Mouse (Mus musculus): ENCODE results near the gene Plk5. TPM values are rescaled to one million over a fixed set of nuclear protein-coding genes. Genes with fewer than 3 reads are reported as not detected.

The Plk5 gene
- polyA plus RNA-seq (2015; fragmentation: Nextera tagmentation; extraction: Ambion mirVana), result 9.3 and 11.0 TPM in 2 replicates

DNA sequence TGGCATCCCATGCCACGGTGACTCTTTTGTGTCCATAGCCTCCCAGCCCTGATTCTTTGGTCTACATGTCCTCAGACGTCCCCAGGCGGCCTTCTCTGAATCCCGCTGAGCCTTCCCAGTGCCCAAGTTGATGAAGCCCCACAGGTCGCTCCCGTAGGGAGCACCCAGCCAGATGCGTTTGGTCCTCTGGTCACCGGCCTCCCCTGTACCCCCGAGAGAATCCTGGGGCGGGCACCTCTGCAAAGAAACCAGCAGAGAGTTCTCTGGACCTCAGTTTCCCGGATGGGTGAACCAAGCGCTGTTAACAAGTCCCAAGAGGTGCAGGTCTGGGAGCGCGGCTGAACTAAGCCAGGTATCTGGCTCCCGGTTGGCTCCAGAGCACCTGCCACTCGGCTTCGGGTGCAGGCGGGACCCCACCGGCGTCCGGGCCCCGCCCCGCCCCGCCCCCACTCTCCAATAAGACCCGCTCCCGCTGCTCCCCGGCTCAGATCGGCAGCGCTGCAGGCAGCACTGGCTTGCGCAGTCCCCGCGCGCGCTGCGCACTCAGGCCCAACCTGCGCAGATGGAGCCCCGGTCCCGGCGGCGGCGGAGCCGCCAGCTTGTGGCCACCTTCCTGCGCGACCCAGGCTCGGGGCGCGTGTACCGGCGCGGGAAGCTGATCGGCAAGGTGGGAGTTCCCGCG is at the start of gene Plk5:
Plk5 (plus strand) TSS at position 459 of the 682 bp plus-strand sequence.
- Histone ChIP-seq H3K27ac (ENCODE audit: low read depth, low read length) (no peak within 1 kb of the TSS), H3K27me3 (replicated peaks; ENCODE audit: control insufficient read depth, insufficient read depth, low read length) (peaks cover 68% of the 10 kb centered on the region), H3K9ac (ENCODE audit: low read depth, low read length) (peak within 1 kb of the TSS; percentile 54), H3K4me2 (ENCODE audit: low read length) (peak within 1 kb of the TSS; percentile 84), H3K9me3 (ENCODE audit: control insufficient read depth, low read length) (no peaks in the 10 kb centered on the region), H3K4me1 (ENCODE audit: control insufficient read depth, insufficient read depth, low read depth, low read length) (peaks cover 20% of the 10 kb centered on the region), H3K36me3 (ENCODE audit: control insufficient read depth, insufficient read depth, low read length) (no peaks in the 10 kb centered on the region), H3K4me3 (ENCODE audit: low read length) (peak within 1 kb of the TSS; percentile 45)
- ATAC-seq, result peak; percentile 46; the same call in 1 of the 2 replicates
- under 1% methylated on average over 48 of the region's 53 CpGs for WGBS

DNA sequence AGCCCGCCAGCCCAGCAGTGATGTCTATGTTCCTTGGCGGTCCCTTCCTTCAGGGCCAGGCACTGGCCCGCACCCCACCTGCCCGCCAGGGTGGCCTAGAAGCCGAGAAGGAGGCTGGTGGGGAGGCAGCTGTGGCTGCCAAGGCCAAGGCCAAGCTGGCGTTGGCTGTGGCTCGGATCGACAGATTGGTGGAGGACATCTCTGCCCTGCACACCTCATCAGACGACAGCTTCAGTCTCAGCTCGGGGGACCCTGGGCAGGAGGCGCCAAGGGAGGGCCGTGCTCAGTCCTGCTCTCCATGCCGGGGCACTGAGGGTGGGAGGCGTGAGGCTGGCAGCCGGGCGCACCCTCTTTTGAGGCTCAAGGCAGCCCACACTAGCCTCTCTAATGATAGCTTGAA is 44.7 kb upstream of the Plk5 start:
- Histone ChIP-seq H3K9me3 (ENCODE audit: control insufficient read depth, low read length) (no peaks in the 10 kb centered on the region), H3K4me2 (ENCODE audit: low read length) (no peak overlapping the region), H3K4me3 (ENCODE audit: low read length) (no peak overlapping the region), H3K36me3 (ENCODE audit: control insufficient read depth, insufficient read depth, low read length) (peaks cover 92% of the 10 kb centered on the region), H3K4me1 (ENCODE audit: control insufficient read depth, insufficient read depth, low read depth, low read length) (peaks cover 4% of the 10 kb centered on the region; the same call in 1 of the 2 replicates), H3K9ac (ENCODE audit: low read depth, low read length) (no peak overlapping the region), H3K27me3 (replicated peaks; ENCODE audit: control insufficient read depth, insufficient read depth, low read length) (no peaks in the 10 kb centered on the region), H3K27ac (ENCODE audit: low read depth, low read length) (no peak overlapping the region)
- no peak for ATAC-seq
- 80% methylated on average over 16 of the region's 16 CpGs for WGBS

DNA sequence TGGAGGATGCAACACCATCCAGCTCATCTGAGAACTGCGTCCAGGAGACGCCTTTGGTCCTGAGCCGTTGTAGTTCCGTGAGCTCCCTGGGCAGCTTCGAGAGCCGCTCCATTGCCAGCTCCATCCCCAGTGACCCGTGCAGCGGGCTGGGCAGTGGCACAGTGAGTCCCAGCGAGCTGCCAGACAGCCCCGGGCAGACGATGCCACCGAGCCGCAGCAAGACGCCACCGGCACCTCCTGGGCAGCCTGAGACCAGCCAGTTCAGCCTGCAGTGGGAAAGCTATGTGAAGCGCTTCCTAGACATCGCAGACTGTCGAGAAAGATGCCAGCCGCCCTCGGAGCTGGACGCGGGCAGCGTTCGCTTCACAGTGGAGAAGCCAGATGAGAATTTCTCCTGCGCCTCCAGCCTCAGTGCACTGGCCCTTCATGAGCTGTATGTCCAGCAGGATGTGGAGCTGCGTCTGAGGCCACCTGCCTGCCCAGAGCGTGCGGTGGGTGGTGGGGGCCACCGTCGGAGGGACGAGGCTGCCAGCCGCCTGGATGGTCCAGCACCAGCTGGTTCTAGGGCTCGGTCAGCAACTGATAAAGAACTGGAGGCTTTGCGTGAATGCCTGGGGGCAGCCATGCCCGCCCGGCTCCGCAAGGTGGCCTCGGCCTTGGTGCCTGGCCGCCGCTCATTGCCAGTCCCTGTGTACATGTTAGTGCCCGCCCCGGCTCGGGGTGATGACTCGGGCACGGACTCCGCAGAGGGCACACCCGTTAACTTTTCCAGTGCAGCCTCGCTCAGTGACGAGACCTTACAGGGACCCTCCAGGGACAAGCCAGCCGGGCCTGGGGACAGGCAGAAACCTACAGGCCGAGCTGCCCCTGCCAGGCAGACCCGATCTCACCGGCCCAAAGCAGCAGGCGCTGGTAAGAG is 43.4 kb upstream of the Plk5 start:
- peaks cover 4% of the 10 kb centered on the region; the same call in 1 of the 2 replicates for H3K4me1 ChIP-seq (ENCODE audit: control insufficient read depth, insufficient read depth, low read depth, low read length)
- no peak for ATAC-seq
- no peak overlapping the region; the same call in 1 of the 2 replicates for H3K4me3 ChIP-seq (ENCODE audit: low read length)
- H3K27me3 ChIP-seq (replicated peaks; ENCODE audit: control insufficient read depth, insufficient read depth, low read length), result no peaks in the 10 kb centered on the region
- H3K9me3 ChIP-seq (ENCODE audit: control insufficient read depth, low read length), result no peaks in the 10 kb centered on the region
- H3K36me3 ChIP-seq (ENCODE audit: control insufficient read depth, insufficient read depth, low read length), result peaks cover 91% of the 10 kb centered on the region
- 69% methylated on average over 53 of the region's 54 CpGs for WGBS
- no peak overlapping the region for H3K4me2 ChIP-seq (ENCODE audit: low read length)
- 0 out of 2 replicates have a peak overlapping the region, but pooled peaks have one; percentile 13 for H3K9ac ChIP-seq (ENCODE audit: low read depth, low read length)
- no peak overlapping the region for H3K27ac ChIP-seq (ENCODE audit: low read depth, low read length)

DNA sequence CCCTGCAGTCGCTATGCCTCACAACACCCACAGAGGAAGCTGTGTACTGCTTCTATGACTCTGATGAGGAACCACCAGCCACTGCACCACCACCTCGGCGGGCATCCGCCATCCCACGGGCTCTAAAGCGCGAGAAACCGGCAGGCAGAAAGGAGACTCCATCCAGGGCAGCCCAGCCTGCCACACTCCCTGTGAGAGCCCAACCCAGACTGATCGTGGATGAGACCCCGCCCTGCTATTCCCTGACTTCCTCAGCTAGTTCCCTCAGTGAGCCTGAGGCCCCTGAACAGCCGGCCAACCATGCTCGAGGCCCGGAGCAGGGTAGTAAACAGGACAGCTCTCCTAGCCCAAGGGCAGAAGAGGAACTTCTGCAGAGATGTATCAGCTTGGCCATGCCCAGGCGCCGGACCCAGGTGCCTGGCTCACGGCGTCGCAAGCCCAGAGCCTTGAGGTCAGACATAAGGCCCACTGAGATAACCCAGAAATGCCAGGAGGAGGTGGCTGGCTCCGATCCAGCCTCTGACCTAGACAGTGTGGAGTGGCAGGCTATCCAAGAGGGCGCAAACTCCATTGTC is 42.5 kb upstream of the Plk5 start:
- WGBS, result 54% methylated on average over 20 of the region's 20 CpGs
- Histone ChIP-seq H3K4me3 (ENCODE audit: low read length) (no peak overlapping the region), H3K27ac (ENCODE audit: low read depth, low read length) (no peak overlapping the region), H3K9me3 (ENCODE audit: control insufficient read depth, low read length) (no peaks in the 10 kb centered on the region), H3K36me3 (ENCODE audit: control insufficient read depth, insufficient read depth, low read length) (peaks cover 84% of the 10 kb centered on the region), H3K27me3 (replicated peaks; ENCODE audit: control insufficient read depth, insufficient read depth, low read length) (no peaks in the 10 kb centered on the region), H3K4me1 (ENCODE audit: control insufficient read depth, insufficient read depth, low read depth, low read length) (peaks cover 4% of the 10 kb centered on the region; the same call in 1 of the 2 replicates), H3K4me2 (ENCODE audit: low read length) (no peak overlapping the region), H3K9ac (ENCODE audit: low read depth, low read length) (peak overlapping the region; percentile 11; the same call in 1 of the 2 replicates)
- no peak for ATAC-seq

DNA sequence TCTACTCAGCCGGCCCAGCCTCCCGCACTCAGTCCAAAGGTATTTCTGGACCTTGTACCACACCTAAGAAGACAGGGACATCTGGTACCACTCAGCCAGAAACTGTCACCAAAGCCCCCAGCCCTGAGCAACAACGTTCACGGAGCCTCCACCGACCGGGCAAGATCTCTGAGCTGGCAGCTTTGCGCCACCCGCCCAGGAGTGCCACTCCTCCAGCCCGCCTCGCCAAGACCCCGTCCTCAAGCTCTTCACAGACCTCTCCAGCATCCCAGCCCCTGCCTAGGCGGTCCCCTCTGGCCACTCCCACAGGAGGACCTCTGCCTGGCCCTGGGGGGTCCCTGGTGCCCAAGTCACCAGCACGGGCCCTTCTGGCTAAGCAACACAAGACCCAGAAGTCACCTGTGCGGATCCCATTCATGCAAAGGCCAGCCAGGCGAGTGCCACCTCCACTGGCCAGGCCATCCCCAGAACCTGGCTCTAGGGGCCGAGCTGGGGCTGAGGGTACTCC is 41.7 kb upstream of the Plk5 start:
- H3K9me3 ChIP-seq (ENCODE audit: control insufficient read depth, low read length), result no peaks in the 10 kb centered on the region
- no peak overlapping the region for H3K27ac ChIP-seq (ENCODE audit: low read depth, low read length)
- no peak overlapping the region for H3K4me2 ChIP-seq (ENCODE audit: low read length)
- H3K36me3 ChIP-seq (ENCODE audit: control insufficient read depth, insufficient read depth, low read length), result peaks cover 76% of the 10 kb centered on the region
- no peak overlapping the region for H3K4me3 ChIP-seq (ENCODE audit: low read length)
- no peaks in the 10 kb centered on the region for H3K27me3 ChIP-seq (replicated peaks; ENCODE audit: control insufficient read depth, insufficient read depth, low read length)
- no peak overlapping the region for H3K9ac ChIP-seq (ENCODE audit: low read depth, low read length)
- WGBS, result 57% methylated on average over 16 of the region's 16 CpGs
- H3K4me1 ChIP-seq (ENCODE audit: control insufficient read depth, insufficient read depth, low read depth, low read length), result peaks cover 8% of the 10 kb centered on the region
- no peak for ATAC-seq

DNA sequence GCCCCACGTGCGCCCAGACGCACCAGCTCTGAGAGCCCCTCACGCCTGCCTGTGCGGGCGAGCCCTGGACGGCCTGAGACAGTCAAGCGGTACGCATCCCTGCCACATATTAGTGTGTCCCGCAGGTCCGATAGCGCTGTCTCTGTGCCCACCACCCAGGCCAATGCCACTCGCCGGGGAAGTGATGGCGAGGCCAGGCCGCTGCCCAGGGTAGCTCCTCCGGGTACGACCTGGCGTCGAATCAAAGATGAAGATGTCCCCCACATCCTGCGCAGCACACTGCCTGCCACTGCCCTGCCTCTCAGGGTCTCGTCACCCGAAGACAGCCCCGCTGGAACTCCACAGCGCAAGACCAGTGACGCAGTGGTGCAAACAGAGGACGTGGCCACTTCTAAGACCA is 40.9 kb upstream of the Plk5 start:
- H3K9me3 ChIP-seq (ENCODE audit: control insufficient read depth, low read length), result no peaks in the 10 kb centered on the region
- peaks cover 13% of the 10 kb centered on the region for H3K4me1 ChIP-seq (ENCODE audit: control insufficient read depth, insufficient read depth, low read depth, low read length)
- 55% methylated on average over 27 of the region's 27 CpGs for WGBS
- ATAC-seq, result no peak
- no peak overlapping the region for H3K9ac ChIP-seq (ENCODE audit: low read depth, low read length)
- H3K27ac ChIP-seq (ENCODE audit: low read depth, low read length), result no peak overlapping the region
- no peaks in the 10 kb centered on the region for H3K27me3 ChIP-seq (replicated peaks; ENCODE audit: control insufficient read depth, insufficient read depth, low read length)
- H3K4me3 ChIP-seq (ENCODE audit: low read length), result no peak overlapping the region
- H3K36me3 ChIP-seq (ENCODE audit: control insufficient read depth, insufficient read depth, low read length), result peaks cover 73% of the 10 kb centered on the region
- H3K4me2 ChIP-seq (ENCODE audit: low read length), result no peak overlapping the region

DNA sequence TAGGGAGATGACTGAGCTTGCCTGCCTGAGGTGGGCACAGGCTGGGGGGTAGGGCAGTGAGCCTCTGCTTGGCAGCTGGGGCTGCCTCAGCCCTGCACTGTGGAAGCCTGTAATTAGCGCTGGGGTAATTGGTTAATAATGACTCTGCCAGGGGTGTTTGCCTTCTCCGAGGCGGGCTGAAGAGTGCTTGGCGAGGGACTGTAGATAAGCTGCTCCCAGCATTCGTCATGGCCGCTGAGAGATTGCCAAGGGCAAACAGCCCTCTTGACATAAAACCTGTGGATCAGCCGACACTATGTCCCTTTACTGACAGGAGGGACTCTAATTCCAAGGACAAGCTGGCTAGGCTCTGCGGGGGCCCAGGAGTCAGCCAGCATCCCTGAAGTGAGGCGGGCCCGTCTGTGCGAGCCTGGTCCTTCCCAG is 39.9 kb upstream of the Plk5 start:
- ATAC-seq, result no peak
- Histone ChIP-seq H3K4me1 (ENCODE audit: control insufficient read depth, insufficient read depth, low read depth, low read length) (peaks cover 13% of the 10 kb centered on the region), H3K4me2 (ENCODE audit: low read length) (no peak overlapping the region), H3K36me3 (ENCODE audit: control insufficient read depth, insufficient read depth, low read length) (peaks cover 63% of the 10 kb centered on the region), H3K9ac (ENCODE audit: low read depth, low read length) (no peak overlapping the region), H3K9me3 (ENCODE audit: control insufficient read depth, low read length) (no peaks in the 10 kb centered on the region), H3K4me3 (ENCODE audit: low read length) (no peak overlapping the region), H3K27ac (ENCODE audit: low read depth, low read length) (peak overlapping the region; percentile 54), H3K27me3 (replicated peaks; ENCODE audit: control insufficient read depth, insufficient read depth, low read length) (no peaks in the 10 kb centered on the region)
- 28% methylated on average over 11 of the region's 11 CpGs for WGBS

DNA sequence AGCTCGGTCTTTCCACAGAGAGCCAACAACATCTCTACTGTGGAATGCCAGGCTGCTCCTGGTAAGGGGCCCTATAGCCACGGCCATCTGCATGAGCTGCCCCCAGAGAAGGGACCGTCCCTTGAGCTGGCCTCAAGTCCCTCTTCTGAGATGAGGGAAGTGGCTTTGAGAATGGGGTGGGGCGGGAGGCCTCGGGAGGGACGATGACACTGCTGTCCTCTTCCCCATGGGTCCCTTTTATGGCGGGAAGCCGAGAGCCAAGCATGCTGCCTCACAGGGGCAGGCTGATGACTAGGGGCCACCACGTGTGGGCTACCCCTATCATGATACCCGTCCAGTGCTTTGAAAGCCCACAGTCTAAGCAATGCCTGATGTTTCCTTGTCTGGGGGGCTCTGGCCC is 39.2 kb upstream of the Plk5 start:
- no peak overlapping the region for H3K9ac ChIP-seq (ENCODE audit: low read depth, low read length)
- WGBS, result 53% methylated on average over 9 of the region's 10 CpGs
- H3K4me3 ChIP-seq (ENCODE audit: low read length), result no peak overlapping the region
- H3K36me3 ChIP-seq (ENCODE audit: control insufficient read depth, insufficient read depth, low read length), result peaks cover 56% of the 10 kb centered on the region
- H3K4me1 ChIP-seq (ENCODE audit: control insufficient read depth, insufficient read depth, low read depth, low read length), result peaks cover 13% of the 10 kb centered on the region
- no peak overlapping the region for H3K27ac ChIP-seq (ENCODE audit: low read depth, low read length)
- ATAC-seq, result no peak
- H3K9me3 ChIP-seq (ENCODE audit: control insufficient read depth, low read length), result no peaks in the 10 kb centered on the region
- H3K27me3 ChIP-seq (replicated peaks; ENCODE audit: control insufficient read depth, insufficient read depth, low read length), result no peaks in the 10 kb centered on the region
- no peak overlapping the region for H3K4me2 ChIP-seq (ENCODE audit: low read length)

All from hindbrain, embryonic 16.5 days (tissue).